Mouse (Mus musculus): ENCODE results near the gene Arf1. TPM values are rescaled to one million over a fixed set of nuclear protein-coding genes. Genes with fewer than 3 reads are reported as not detected.
A peak's percentile ranks its signal among the peaks of the same experiment; 100 is the strongest.

Arf1 gene
- polyA plus RNA-seq, 1 experiment, result 301 TPM

DNA sequence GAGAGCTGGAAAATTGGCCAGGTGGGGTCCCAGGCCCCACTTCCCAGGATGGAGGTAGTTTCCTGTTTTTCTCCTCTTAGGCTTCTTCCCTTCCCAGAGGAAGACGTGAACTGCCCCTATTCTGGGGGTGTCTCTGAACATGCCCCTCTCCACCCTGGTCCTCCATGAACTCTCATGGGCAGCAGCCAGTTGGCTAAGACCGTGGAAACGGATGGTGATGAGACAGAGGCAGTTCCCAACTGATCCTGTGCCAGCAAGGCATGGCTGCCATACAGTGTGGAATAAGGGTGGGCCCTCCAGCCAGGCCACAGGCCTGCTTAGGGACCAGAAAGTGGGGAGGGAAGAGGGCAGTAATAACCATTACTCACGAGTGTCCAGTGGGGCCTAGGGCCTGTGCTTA, 57.5 kb downstream of the Arf1 start:
- Histone ChIP-seq H3K4me1 (ENCODE audit: control insufficient read depth, insufficient read depth, low read length) (peaks cover 9% of the 10 kb centered on the region), H3K27ac (ENCODE audit: insufficient read depth, low read depth, low read length) (no peak overlapping the region), H3K4me3 (ENCODE audit: insufficient read depth, low read length) (no peak overlapping the region)
- TF ChIP-seq POLR2A (IDR thresholded peaks at IDR 0.05; ENCODE audit: borderline replicate concordance, low read depth, low read length), result no peak
- TF ChIP-seq CTCF (IDR thresholded peaks at IDR 0.05; ENCODE audit: low read depth, low read length), result no peak

- TF ChIP-seq POLR2A (IDR thresholded peaks at IDR 0.05; ENCODE audit: borderline replicate concordance, low read depth, low read length) (no peak), CTCF (IDR thresholded peaks at IDR 0.05; ENCODE audit: low read depth, low read length) (no peak)
- Histone ChIP-seq H3K4me1 (ENCODE audit: control insufficient read depth, insufficient read depth, low read length) (peaks cover 15% of the 10 kb centered on the region), H3K27ac (ENCODE audit: insufficient read depth, low read depth, low read length) (no peak overlapping the region), H3K4me3 (ENCODE audit: insufficient read depth, low read length) (no peak overlapping the region)
These were observed 58.3 kb downstream of the Arf1 start for GRCm38 (mm10) chr11:59169807-59170206.

GRCm38 (mm10) chr11:59165616-59166241, 62.3 kb downstream of the Arf1 start:
- Histone ChIP-seq H3K27ac (ENCODE audit: insufficient read depth, low read depth, low read length) (peak overlapping the region; percentile 11; the same call in 1 of the 2 replicates), H3K4me3 (ENCODE audit: insufficient read depth, low read length) (no peak overlapping the region), H3K4me1 (ENCODE audit: control insufficient read depth, insufficient read depth, low read length) (peaks cover 31% of the 10 kb centered on the region)
- TF ChIP-seq POLR2A (IDR thresholded peaks at IDR 0.05; ENCODE audit: borderline replicate concordance, low read depth, low read length) (no peak), CTCF (IDR thresholded peaks at IDR 0.05; ENCODE audit: low read depth, low read length) (no peak)

DNA sequence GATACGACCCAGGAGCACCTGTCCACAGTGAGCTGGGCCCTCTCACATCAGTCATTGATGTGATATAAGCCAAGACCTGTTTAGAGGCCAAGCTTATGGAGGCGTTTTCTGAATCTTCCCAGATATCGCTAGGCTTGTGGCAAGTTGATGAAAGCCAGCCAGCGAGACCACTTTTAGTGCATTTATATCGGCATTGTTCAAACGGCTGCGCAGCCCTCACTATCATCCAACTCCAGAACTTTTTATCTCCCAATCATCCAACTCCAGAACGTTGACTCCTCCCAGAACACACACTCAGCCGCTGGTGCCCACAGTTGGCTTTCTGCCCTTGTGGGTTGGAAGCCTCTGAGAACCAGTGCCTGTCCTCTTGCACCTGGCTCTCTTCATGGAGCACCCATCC, 63.7 kb downstream of the Arf1 start:
- Histone ChIP-seq H3K4me1 (ENCODE audit: control insufficient read depth, insufficient read depth, low read length) (peaks cover 28% of the 10 kb centered on the region), H3K4me3 (ENCODE audit: insufficient read depth, low read length) (peak overlapping the region; percentile 86; the same call in 1 of the 2 replicates), H3K27ac (ENCODE audit: insufficient read depth, low read depth, low read length) (peak overlapping the region; percentile 98)

GRCm38 (mm10) chr11:59163255-59164236, 64.5 kb downstream of the Arf1 start, which contains the start of gene Iba57:
Gene Iba57 (minus strand): TSS chr11:59163739.
- H3K27ac ChIP-seq (ENCODE audit: insufficient read depth, low read depth, low read length), result peak within 1 kb of the TSS; percentile 98
- no peak for TF ChIP-seq POLR2A (IDR thresholded peaks at IDR 0.05; ENCODE audit: borderline replicate concordance, low read depth, low read length)
- TF ChIP-seq CTCF (IDR thresholded peaks at IDR 0.05; ENCODE audit: low read depth, low read length), result no peak
- peaks cover 28% of the 10 kb centered on the region for H3K4me1 ChIP-seq (ENCODE audit: control insufficient read depth, insufficient read depth, low read length)
- peak within 1 kb of the TSS; percentile 86 for H3K4me3 ChIP-seq (ENCODE audit: insufficient read depth, low read length)

More for the DNA sequence above, 63.7 kb downstream of the Arf1 start:
- no peak for TF ChIP-seq POLR2A (IDR thresholded peaks at IDR 0.05; ENCODE audit: borderline replicate concordance, low read depth, low read length)
- no peak for TF ChIP-seq CTCF (IDR thresholded peaks at IDR 0.05; ENCODE audit: low read depth, low read length)

GRCm38 (mm10) chr11:59162443-59163254, 65.4 kb downstream of the Arf1 start:
- peak overlapping the region; percentile 59 for H3K4me3 ChIP-seq (ENCODE audit: insufficient read depth, low read length)

More at GRCm38 (mm10) chr11:59162443-59163254, 65.4 kb downstream of the Arf1 start:
- Histone ChIP-seq H3K4me1 (ENCODE audit: control insufficient read depth, insufficient read depth, low read length) (peaks cover 28% of the 10 kb centered on the region), H3K27ac (ENCODE audit: insufficient read depth, low read depth, low read length) (peak overlapping the region; percentile 9; the same call in 1 of the 2 replicates)
- TF ChIP-seq CTCF (IDR thresholded peaks at IDR 0.05; ENCODE audit: low read depth, low read length) (no peak), POLR2A (IDR thresholded peaks at IDR 0.05; ENCODE audit: borderline replicate concordance, low read depth, low read length) (no peak)

Other genes starting within 250 kb of the Arf1 start
- gene Obscn, start 91.9 kb downstream of the Arf1 start, polyA plus RNA-seq (2012; ENCODE audit: insufficient read depth, insufficient read length, missing spikeins), result 0.11 TPM in 1 of 2 replicates, not detected in the other
- gene Iba57, start 64.5 kb downstream of the Arf1 start, polyA plus RNA-seq (2012; ENCODE audit: insufficient read depth, insufficient read length, missing spikeins), result 3.3 and 4.7 TPM in 2 replicates
- gene Gjc2, start 45.1 kb downstream of the Arf1 start, polyA plus RNA-seq (2012; ENCODE audit: insufficient read depth, insufficient read length, missing spikeins), result not detected in 2 replicates
- gene Guk1, start 36.1 kb downstream of the Arf1 start, polyA plus RNA-seq (2012; ENCODE audit: insufficient read depth, insufficient read length, missing spikeins), result 32.1 and 32.3 TPM in 2 replicates
- gene Mrpl55, start 25.8 kb downstream of the Arf1 start, polyA plus RNA-seq (2012; ENCODE audit: insufficient read depth, insufficient read length, missing spikeins), result 20.1 and 24.1 TPM in 2 replicates
- gene 2310033P09Rik, start 19.9 kb downstream of the Arf1 start, polyA plus RNA-seq (2012; ENCODE audit: insufficient read depth, insufficient read length, missing spikeins), result 18.9 and 20.8 TPM in 2 replicates
- not detected in 2 replicates for gene Wnt3a, start 62.5 kb upstream of the Arf1 start, polyA plus RNA-seq (2012; ENCODE audit: insufficient read depth, insufficient read length, missing spikeins)
- not detected in 2 replicates for gene Wnt9a, start 78.7 kb upstream of the Arf1 start, polyA plus RNA-seq (2012; ENCODE audit: insufficient read depth, insufficient read length, missing spikeins)
- not detected in 2 replicates for gene Prss38, start 147.4 kb upstream of the Arf1 start, polyA plus RNA-seq (2012; ENCODE audit: insufficient read depth, insufficient read length, missing spikeins)
- gene Jmjd4, start 221.8 kb upstream of the Arf1 start, polyA plus RNA-seq (2012; ENCODE audit: insufficient read depth, insufficient read length, missing spikeins), result 3.2 and 3.3 TPM in 2 replicates
- gene Snap47, start 222.9 kb upstream of the Arf1 start, polyA plus RNA-seq (2012; ENCODE audit: insufficient read depth, insufficient read length, missing spikeins), result 17.1 and 18.0 TPM in 2 replicates
- gene Zfp867, start 244.2 kb upstream of the Arf1 start, polyA plus RNA-seq (2012; ENCODE audit: insufficient read depth, insufficient read length, missing spikeins), result 2.1 and 2.3 TPM in 2 replicates